Mouse (Mus musculus) heart, postnatal 14 days (tissue): ENCODE measurements around the gene Hcfc1r1. TPM values are rescaled to one million over a fixed set of nuclear protein-coding genes. Genes with fewer than 3 reads are reported as not detected.

Experiments
- DNase-seq, 2 experiments: peaks; one replicate each; pipeline ENCODE4 v3.0.0; 2021 to 2022
- intact Hi-C: fragments of 180-260 bp; cut with DNase I; formaldehyde crosslinking; loops from one replicate; pipeline ENCODE4 v1.15.1; 2025
- total RNA-seq, 2 experiments: library from RNA; stranded (reverse); gene quantifications; 2 replicates each; pipeline ENCODE4 v1.2.3; 2021

The Hcfc1r1 gene
- total RNA-seq, 2 experiments from 2014 or later: 186 to 198 TPM

DNA sequence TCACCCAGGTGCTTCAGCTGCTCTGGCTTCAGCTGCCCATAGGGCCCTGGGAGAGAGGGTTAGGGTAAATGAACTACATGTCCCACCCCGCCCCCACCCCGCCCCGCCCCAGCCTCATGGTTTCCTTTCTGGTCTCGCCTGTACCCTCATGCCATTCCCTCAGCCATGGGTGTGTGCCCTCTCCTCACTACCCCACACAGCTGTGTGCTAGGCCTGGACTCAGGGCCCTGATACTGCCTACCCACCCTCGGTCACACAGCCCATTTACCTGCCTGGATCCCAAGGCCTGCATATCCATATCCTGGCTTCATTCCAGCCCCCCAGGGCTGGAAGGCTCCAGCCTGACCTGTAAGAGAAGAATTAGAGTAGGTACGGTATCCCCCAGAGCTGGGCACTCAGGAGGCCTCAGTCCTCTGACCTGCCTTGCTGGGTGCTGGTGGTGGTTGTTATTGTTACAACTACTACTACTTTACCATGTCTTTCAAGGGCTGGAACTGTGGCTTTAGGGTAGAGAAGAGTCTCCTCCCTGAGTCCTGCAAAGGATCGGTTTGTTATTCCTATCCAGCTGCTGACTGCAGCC lies 32.2 kb downstream of the Hcfc1r1 start:
- intact Hi-C loops: loop anchor here (2.0 kb wide), 2 partner anchors 45 to 135 kb away; partner anchors contain the start of gene Bicdl2
- DNase-seq: no peak

DNA sequence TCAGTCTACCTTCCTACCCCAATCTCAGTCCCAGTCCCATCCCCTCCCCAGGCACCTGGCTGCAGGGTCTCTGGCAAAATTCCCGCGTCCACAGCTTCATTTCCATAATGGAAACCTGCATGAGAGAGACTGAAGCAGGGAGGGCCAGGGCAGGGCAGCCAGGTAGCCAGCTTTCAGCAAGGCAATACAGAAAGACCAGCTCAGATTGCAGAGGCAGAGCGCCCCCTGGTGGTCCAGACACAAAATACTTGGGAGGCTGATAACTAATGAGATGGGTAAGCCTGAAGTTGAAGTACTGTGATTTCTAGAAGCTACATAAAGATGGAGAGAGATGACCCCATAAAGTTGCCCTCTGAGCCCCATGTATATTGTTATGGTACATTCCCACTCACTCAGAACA lies 32.8 kb downstream of the Hcfc1r1 start:
- intact Hi-C loops: loop anchor here (2.0 kb wide), 2 partner anchors 45 to 135 kb away; partner anchors contain the start of gene Bicdl2
- peak; percentile 76 to 83 for DNase-seq

DNA sequence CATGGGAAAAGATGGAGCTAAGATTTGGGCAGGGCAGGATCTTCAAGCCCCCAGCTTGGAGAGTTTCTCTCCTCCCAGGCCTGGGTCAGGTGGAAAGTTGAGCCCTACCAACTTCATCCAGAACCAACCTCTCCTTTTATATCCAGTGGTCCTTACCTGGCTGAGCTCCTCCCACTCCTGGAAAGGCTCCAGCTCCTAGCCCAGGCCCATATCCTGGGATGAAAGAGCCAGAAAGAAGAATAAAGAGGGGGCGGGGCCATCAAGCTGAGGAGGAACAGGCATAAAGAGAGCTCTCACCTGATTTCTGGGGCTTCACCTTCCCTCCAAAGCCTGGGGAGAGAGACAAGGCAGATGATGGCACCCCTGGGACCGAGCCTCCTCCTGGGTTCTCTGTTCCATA lies 43.6 kb downstream of the Hcfc1r1 start:
- intact Hi-C loops: no loop called here

DNA sequence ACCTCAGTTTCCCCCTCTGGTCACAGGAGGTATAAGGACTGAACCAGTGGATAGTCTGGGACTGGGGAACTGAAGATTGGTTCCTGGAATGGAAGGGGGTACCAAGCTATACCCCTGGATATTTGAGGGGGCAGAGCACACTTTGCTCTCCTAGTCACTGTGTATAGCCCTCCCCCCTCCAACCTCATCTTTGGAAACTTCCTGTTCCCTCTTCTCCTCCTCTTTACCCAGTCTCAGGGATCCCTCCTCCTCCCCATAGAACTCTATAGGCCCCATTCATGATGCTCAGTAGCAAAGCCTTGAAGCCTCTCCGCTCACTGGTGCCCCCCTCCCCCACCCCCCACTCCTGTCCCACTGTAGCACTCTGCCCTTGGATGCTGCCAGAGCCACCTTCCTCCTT lies 46.1 kb downstream of the Hcfc1r1 start:
- DNase-seq: no peak
- intact Hi-C loops: no loop called here

More for the DNA sequence above, 43.6 kb downstream of the Hcfc1r1 start:
- DNase-seq: no peak

DNA sequence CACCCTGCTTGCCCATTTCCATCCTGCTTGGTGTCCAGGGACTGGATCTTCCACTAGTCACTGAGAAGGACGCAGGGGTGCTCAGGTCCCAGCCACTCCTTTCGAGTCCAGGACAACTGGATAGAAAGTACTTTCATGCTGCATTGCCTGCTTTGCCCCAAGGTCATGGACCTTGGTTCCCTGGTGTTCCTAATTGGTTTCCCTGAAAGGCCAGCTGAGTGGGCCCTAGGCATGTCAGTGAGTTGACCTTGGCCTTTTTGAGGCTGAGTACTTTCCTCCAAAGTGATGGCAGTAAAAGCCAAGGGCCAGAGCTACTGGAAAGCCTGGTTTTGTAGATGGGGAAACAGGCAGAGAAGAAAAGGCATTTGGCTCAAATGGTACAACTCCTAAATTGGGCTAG lies 48.5 kb downstream of the Hcfc1r1 start:
- intact Hi-C loops: no loop called here
- DNase-seq: no peak

DNA sequence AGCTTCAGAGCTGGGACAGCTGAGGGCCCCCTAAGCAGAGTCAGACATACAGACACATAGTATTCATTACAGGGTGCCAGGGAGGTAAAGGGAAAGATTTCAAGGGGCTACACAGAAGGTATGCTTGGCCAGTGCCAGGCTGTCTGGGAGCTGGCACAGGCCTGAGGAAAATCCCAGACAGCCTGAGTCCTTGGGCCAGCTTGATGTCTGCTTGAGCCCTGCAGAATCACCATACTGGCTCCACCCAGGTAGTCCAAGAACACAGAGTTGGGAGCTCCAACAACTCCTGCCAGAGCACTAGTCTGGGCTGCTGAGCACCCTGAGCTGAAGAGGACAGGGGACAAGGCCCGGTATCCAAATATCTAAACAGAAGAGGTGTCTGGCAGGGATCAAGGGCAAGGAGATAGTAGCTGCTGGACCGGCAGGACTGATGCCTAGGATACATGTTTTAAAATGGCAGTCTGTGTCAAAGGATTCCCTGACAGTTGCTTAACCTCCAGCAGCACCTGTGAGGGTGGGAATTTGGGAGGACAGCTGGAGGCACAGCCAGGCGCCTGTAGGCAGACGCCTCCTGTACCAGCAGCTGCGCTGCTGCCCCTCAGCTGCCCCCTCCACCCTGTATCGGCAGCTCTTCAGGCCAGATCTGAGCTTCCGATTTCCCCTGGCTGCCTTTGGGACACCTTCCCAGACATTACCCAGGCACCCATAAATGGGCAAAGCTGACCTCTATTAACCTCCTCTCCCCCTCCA lies 49.2 kb downstream of the Hcfc1r1 start, which contains the start of gene 1520401A03Rik:
1520401A03Rik (minus strand) TSS at position 408 of the 750 bp plus-strand sequence.
- intact Hi-C loops: no loop called here
- no peak for DNase-seq

Other genes starting within 250 kb of the Hcfc1r1 start
- gene Vmn2r117, start 193.9 kb upstream of the Hcfc1r1 start, total RNA-seq: not detected
- gene Zfp213, start 109.4 kb upstream of the Hcfc1r1 start, total RNA-seq: 1 to 10 TPM; 4.9 to 5.8 TPM
- 1 to 10 TPM; 4.3 to 5.0 TPM for gene Zfp13, start 74.1 kb upstream of the Hcfc1r1 start, total RNA-seq
- not detected for gene Zscan10, start 72.7 kb upstream of the Hcfc1r1 start, total RNA-seq
- under 1 TPM; 0.10 to 0.24 TPM for gene Mmp25, start 28.3 kb upstream of the Hcfc1r1 start, total RNA-seq
- gene Bicdl2, start 13.1 kb upstream of the Hcfc1r1 start, total RNA-seq: not detected
- gene Thoc6, start 286 bp downstream of the Hcfc1r1 start, total RNA-seq: 10 to 100 TPM; 13.5 to 15.9 TPM
- 10 to 100 TPM; 43.8 to 76.5 TPM for gene Tnfrsf12a, start 3.9 kb downstream of the Hcfc1r1 start, total RNA-seq
- not detected for gene Cldn6, start 5.7 kb downstream of the Hcfc1r1 start, total RNA-seq
- not detected for gene Cldn9, start 10.4 kb downstream of the Hcfc1r1 start, total RNA-seq
- gene 1520401A03Rik, start 49.2 kb downstream of the Hcfc1r1 start, total RNA-seq: not detected
- 1 to 10 TPM; 3.1 to 3.6 TPM for gene Pkmyt1, start 52.7 kb downstream of the Hcfc1r1 start, total RNA-seq
- 10 to 100 TPM; 21.8 to 23.4 TPM for gene Paqr4, start 67.3 kb downstream of the Hcfc1r1 start, total RNA-seq
- not detected for gene Kremen2, start 72.2 kb downstream of the Hcfc1r1 start, total RNA-seq
- gene Flywch1, start 98.0 kb downstream of the Hcfc1r1 start, total RNA-seq: 10 to 100 TPM; 30.2 to 30.8 TPM
- gene Flywch2, start 112.5 kb downstream of the Hcfc1r1 start, total RNA-seq: 1 to 10 TPM; 1.6 TPM
- 100 to 1,000 TPM; 192 to 227 TPM for gene Srrm2, start 116.9 kb downstream of the Hcfc1r1 start, total RNA-seq
- 100 to 1,000 TPM; 339 to 355 TPM for gene Elob, start 155.5 kb downstream of the Hcfc1r1 start, total RNA-seq
- not detected for gene Prss33, start 162.5 kb downstream of the Hcfc1r1 start, total RNA-seq
- gene Prss32, start 170.3 kb downstream of the Hcfc1r1 start, total RNA-seq: not detected
- gene Prss41, start 170.6 kb downstream of the Hcfc1r1 start, total RNA-seq: not detected
- not detected for gene Prss21, start 194.5 kb downstream of the Hcfc1r1 start, total RNA-seq
- not detected for gene Dcpp1, start 207.3 kb downstream of the Hcfc1r1 start, total RNA-seq
- not detected for gene Dcpp2, start 207.3 kb downstream of the Hcfc1r1 start, total RNA-seq
- not detected for gene Dcpp3, start 243.9 kb downstream of the Hcfc1r1 start, total RNA-seq